Mouse (Mus musculus): ENCODE results near the gene D630003M21Rik. TPM values are rescaled to one million over a fixed set of nuclear protein-coding genes. Genes with fewer than 3 reads are reported as not detected.

Gene D630003M21Rik
- polyA plus RNA-seq, 1 experiment from 2014 or later: 1.00 TPM

DNA sequence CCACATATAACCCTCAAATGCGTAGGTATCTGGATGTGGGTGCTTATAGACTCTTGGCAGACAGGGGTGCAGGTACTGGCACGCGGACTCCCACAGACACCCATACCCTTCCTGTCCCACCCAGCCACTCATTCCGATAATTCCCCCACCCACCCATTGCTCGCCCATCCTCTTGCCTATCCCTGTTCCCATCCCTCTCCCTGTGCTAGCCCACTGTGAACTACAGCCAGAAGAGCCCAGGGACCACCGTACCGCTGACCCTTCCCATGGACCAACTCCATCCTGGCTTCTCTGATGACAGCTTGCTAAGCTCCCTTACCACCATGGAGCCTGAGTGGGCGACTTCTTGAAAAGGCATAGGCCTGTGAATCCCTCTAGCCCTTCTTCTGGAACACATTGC, 82.1 kb downstream of the D630003M21Rik start:
- no peak for ATAC-seq (replicated peaks; ENCODE audit: insufficient number of reproducible peaks, low FRiP score, low TSS enrichment, low read depth)
- H3K4me2 ChIP-seq (ENCODE audit: low read depth, low read length): no peak overlapping the region
- no peak overlapping the region for H3K9ac ChIP-seq (replicated peaks; ENCODE audit: low read length)
- no peak overlapping the region for H3K4me3 ChIP-seq (ENCODE audit: low read depth, low read length)
- no peaks in the 10 kb centered on the region for H3K36me3 ChIP-seq (replicated peaks; ENCODE audit: control insufficient read depth, insufficient read depth, low read depth, low read length)
- no peaks in the 10 kb centered on the region for H3K9me3 ChIP-seq (replicated peaks; ENCODE audit: control insufficient read depth, low read length)
- H3K27me3 ChIP-seq (ENCODE audit: control insufficient read depth, insufficient read depth, low read length): no peaks in the 10 kb centered on the region; the same call in none of the 2 replicates
- peaks cover 2% of the 10 kb centered on the region; the same call in 1 of the 2 replicates for H3K4me1 ChIP-seq (ENCODE audit: control insufficient read depth, insufficient read depth, low read length)
- WGBS: 91% methylated on average over 8 of the region's 8 CpGs
- no peak overlapping the region for H3K27ac ChIP-seq (replicated peaks; ENCODE audit: low read depth, low read length)
- DNase-seq (ENCODE audit: low spot score): no peak

DNA sequence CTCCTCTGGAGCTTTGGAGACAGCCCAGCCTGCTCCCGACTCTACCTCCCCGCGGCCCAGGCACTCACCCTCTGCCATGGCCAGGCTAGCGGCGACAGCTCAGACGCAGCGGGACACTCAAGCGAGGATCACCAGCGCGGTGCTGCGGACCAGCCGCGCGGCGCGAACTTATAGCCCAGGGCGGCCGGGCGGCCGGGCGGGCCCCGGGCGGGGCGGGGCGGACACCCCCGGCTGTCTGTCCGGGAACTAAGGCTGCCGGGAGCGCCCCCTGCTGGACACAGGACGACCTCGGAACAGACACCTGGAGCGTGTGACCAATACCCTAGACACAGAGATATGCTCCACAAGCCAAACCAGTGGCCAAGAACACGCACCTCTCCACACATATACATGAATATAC, 82.8 kb downstream of the D630003M21Rik start, which contains the start of gene Tgm2:
Tgm2 (minus strand) TSS at position 214 of the 400 bp plus-strand sequence.
- under 1% methylated on average over 33 of the region's 33 CpGs for WGBS
- Histone ChIP-seq H3K36me3 (replicated peaks; ENCODE audit: control insufficient read depth, insufficient read depth, low read depth, low read length) (no peaks in the 10 kb centered on the region), H3K9me3 (replicated peaks; ENCODE audit: control insufficient read depth, low read length) (no peaks in the 10 kb centered on the region), H3K27ac (replicated peaks; ENCODE audit: low read depth, low read length) (no peak within 1 kb of the TSS), H3K4me2 (ENCODE audit: low read depth, low read length) (peak within 1 kb of the TSS; percentile 68), H3K4me1 (ENCODE audit: control insufficient read depth, insufficient read depth, low read length) (peaks cover 2% of the 10 kb centered on the region; the same call in 1 of the 2 replicates), H3K4me3 (ENCODE audit: low read depth, low read length) (peak within 1 kb of the TSS; percentile 32), H3K9ac (replicated peaks; ENCODE audit: low read length) (peak within 1 kb of the TSS; percentile 50), H3K27me3 (ENCODE audit: control insufficient read depth, insufficient read depth, low read length) (no peaks in the 10 kb centered on the region; the same call in none of the 2 replicates)
- peak; percentile 82 for DNase-seq (ENCODE audit: low spot score)
- peak; percentile 41; the same call in 1 of the 2 replicates for ATAC-seq (replicated peaks; ENCODE audit: insufficient number of reproducible peaks, low FRiP score, low TSS enrichment, low read depth)

DNA sequence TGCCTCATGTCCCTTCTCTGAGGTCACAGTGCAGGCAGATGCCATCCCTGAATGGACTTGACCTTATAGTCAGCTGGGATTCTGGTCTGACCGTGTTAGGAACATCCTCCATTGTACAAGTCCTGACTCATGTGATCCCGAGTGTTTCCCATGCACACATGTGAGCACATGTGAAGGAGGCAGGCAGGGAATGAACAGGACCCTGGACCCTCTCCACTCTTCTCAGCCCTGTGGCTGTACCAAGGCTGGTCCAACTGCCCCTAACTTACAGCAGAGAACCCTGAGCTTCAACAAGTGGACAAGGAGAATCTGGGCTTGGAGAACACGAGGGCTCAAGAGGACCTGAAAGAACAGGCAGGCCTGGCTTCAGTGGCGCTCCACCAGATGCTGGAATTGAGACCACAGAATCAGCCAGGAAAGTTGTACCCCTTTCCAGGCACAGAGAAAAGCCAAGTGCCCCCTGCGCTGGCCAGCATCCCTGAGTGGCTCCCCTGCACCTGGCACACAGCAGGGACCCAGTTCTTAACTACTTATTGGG, 83.4 kb downstream of the D630003M21Rik start:
- ATAC-seq (replicated peaks; ENCODE audit: insufficient number of reproducible peaks, low FRiP score, low TSS enrichment, low read depth): no peak

DNA sequence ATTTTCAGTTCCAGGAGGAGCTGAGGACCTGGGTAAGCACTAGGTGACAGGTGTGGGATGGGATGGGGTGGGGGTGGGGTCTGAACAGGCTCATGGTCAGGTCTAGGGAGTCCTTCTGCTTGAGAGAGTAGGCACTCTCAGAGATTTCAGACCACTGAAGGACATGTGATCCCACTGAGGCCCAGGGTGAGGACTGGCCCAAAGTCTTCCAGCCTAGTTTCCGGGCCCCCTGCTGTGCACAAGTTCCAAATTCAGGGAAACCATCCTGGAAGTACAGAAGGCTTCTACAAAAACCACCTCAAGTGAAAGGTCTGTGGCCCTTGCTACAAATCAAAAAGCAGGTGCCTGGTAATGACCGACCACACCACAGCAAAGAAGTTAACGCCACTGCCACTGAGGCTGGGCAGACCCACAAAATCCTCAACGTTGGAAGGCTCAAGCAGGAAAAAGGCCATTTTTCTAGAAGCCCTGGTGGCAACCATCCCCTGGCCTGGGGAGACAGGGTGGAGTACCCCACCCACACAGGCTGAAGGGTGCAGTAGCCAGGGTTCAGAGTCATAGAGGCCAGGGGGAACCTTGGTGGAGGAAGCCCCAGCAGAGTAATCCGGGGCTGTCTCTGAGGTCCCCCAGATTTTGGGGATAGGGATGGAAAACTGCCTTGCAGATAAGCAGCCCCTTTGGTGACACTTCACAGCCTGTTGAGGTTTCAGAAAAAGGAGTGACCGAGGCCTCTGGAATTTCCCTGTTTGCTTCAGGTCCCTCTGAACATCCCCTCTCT, 84.1 kb downstream of the D630003M21Rik start:
- H3K4me3 ChIP-seq (ENCODE audit: low read depth, low read length): no peak overlapping the region
- no peak for ATAC-seq (replicated peaks; ENCODE audit: insufficient number of reproducible peaks, low FRiP score, low TSS enrichment, low read depth)
- H3K4me2 ChIP-seq (ENCODE audit: low read depth, low read length): no peak overlapping the region

More for the DNA sequence above, 83.4 kb downstream of the D630003M21Rik start:
- WGBS: 70% methylated on average over 5 of the region's 5 CpGs
- Histone ChIP-seq H3K4me1 (ENCODE audit: control insufficient read depth, insufficient read depth, low read length) (peaks cover 2% of the 10 kb centered on the region; the same call in 1 of the 2 replicates), H3K9ac (replicated peaks; ENCODE audit: low read length) (no peak overlapping the region), H3K4me3 (ENCODE audit: low read depth, low read length) (peak overlapping the region; percentile 32; the same call in 1 of the 2 replicates), H3K27ac (replicated peaks; ENCODE audit: low read depth, low read length) (no peak overlapping the region), H3K27me3 (ENCODE audit: control insufficient read depth, insufficient read depth, low read length) (no peaks in the 10 kb centered on the region; the same call in none of the 2 replicates), H3K9me3 (replicated peaks; ENCODE audit: control insufficient read depth, low read length) (no peaks in the 10 kb centered on the region), H3K36me3 (replicated peaks; ENCODE audit: control insufficient read depth, insufficient read depth, low read depth, low read length) (no peaks in the 10 kb centered on the region), H3K4me2 (ENCODE audit: low read depth, low read length) (no peak overlapping the region)
- no peak for DNase-seq (ENCODE audit: low spot score)

DNA sequence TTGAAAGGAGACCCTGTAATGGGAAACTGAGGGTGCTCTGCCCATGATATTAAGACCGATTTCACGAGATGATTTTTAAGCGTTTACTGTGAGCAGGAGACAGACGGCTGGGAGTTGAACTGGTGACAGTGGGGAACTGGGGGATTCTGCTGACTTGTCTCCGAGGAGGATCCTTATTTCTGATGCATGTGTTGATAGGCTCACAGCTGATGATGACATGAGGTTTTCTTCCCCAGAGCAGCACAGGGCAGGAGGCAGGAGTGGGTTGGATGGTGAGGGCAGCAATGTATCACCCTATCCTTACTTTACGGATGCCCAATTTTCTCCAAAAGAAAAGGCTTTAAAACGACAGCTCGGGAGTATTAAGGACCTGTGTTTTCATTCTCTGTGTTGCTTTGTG, 84.8 kb downstream of the D630003M21Rik start:
- Histone ChIP-seq H3K4me1 (ENCODE audit: control insufficient read depth, insufficient read depth, low read length) (peaks cover 2% of the 10 kb centered on the region; the same call in 1 of the 2 replicates), H3K36me3 (replicated peaks; ENCODE audit: control insufficient read depth, insufficient read depth, low read depth, low read length) (no peaks in the 10 kb centered on the region), H3K27me3 (ENCODE audit: control insufficient read depth, insufficient read depth, low read length) (no peaks in the 10 kb centered on the region; the same call in none of the 2 replicates), H3K4me2 (ENCODE audit: low read depth, low read length) (no peak overlapping the region), H3K9ac (replicated peaks; ENCODE audit: low read length) (no peak overlapping the region), H3K9me3 (replicated peaks; ENCODE audit: control insufficient read depth, low read length) (no peaks in the 10 kb centered on the region), H3K27ac (replicated peaks; ENCODE audit: low read depth, low read length) (no peak overlapping the region), H3K4me3 (ENCODE audit: low read depth, low read length) (no peak overlapping the region)
- DNase-seq (ENCODE audit: low spot score) (no peak), ATAC-seq (replicated peaks; ENCODE audit: insufficient number of reproducible peaks, low FRiP score, low TSS enrichment, low read depth) (no peak)
- WGBS: 68% methylated on average over 8 of the region's 8 CpGs

More for the DNA sequence above, 84.1 kb downstream of the D630003M21Rik start:
- 82% methylated on average over 6 of the region's 6 CpGs for WGBS
- Histone ChIP-seq H3K9me3 (replicated peaks; ENCODE audit: control insufficient read depth, low read length) (no peaks in the 10 kb centered on the region), H3K36me3 (replicated peaks; ENCODE audit: control insufficient read depth, insufficient read depth, low read depth, low read length) (no peaks in the 10 kb centered on the region), H3K4me1 (ENCODE audit: control insufficient read depth, insufficient read depth, low read length) (peaks cover 2% of the 10 kb centered on the region; the same call in 1 of the 2 replicates), H3K9ac (replicated peaks; ENCODE audit: low read length) (no peak overlapping the region), H3K27me3 (ENCODE audit: control insufficient read depth, insufficient read depth, low read length) (no peaks in the 10 kb centered on the region; the same call in none of the 2 replicates), H3K27ac (replicated peaks; ENCODE audit: low read depth, low read length) (no peak overlapping the region)
- DNase-seq (ENCODE audit: low spot score): no peak

DNA sequence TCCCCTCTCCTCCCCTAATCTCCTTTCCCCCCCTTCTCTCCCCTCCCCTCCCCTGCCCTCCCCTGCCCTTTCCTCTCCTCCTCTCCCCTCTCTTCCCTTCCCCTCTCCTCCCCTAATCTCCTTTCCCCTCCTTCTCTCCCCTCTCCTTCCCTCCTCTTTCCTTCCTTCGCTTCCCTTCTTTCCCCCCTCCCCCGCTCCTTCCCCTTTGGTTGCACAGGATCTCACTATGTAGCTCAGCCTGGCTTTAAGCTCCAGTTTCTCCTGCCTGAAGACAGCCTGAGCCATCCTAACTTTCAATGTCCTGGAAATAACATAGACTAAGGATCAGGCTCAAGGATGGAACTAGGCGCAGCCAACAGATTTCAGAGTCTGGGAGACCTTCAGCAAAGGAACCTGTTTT, 85.2 kb downstream of the D630003M21Rik start:
- Histone ChIP-seq H3K4me1 (ENCODE audit: control insufficient read depth, insufficient read depth, low read length) (peaks cover 2% of the 10 kb centered on the region; the same call in 1 of the 2 replicates), H3K4me3 (ENCODE audit: low read depth, low read length) (no peak overlapping the region), H3K9ac (replicated peaks; ENCODE audit: low read length) (no peak overlapping the region), H3K9me3 (replicated peaks; ENCODE audit: control insufficient read depth, low read length) (no peaks in the 10 kb centered on the region), H3K27ac (replicated peaks; ENCODE audit: low read depth, low read length) (no peak overlapping the region), H3K4me2 (ENCODE audit: low read depth, low read length) (no peak overlapping the region), H3K36me3 (replicated peaks; ENCODE audit: control insufficient read depth, insufficient read depth, low read depth, low read length) (no peaks in the 10 kb centered on the region), H3K27me3 (ENCODE audit: control insufficient read depth, insufficient read depth, low read length) (no peaks in the 10 kb centered on the region; the same call in none of the 2 replicates)
- ATAC-seq (replicated peaks; ENCODE audit: insufficient number of reproducible peaks, low FRiP score, low TSS enrichment, low read depth) (no peak), DNase-seq (ENCODE audit: low spot score) (no peak)
- WGBS: 64% methylated on average over 3 of the region's 3 CpGs

DNA sequence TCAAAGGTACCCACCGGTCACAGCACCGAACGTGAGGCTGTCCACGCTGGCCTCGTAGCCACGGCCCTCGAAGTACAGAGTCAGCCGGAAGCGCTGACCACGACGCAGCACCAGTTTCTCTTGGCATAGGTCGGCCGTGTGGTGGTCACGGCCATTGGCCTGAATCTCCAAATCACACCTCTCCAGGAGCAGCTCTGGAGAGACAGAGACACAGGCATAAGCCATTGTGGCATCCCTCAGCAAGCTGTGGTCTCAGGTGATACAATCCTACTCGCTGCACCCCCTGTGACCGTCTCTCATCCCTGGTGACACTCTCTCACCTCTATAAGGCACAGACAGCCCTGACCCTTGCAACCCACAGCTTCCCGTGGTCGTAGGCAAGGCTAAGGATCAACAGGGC, 86.0 kb downstream of the D630003M21Rik start:
- no peak for DNase-seq (ENCODE audit: low spot score)
- peaks cover 2% of the 10 kb centered on the region; the same call in 1 of the 2 replicates for H3K4me1 ChIP-seq (ENCODE audit: control insufficient read depth, insufficient read depth, low read length)
- no peak overlapping the region for H3K9ac ChIP-seq (replicated peaks; ENCODE audit: low read length)
- no peak for ATAC-seq (replicated peaks; ENCODE audit: insufficient number of reproducible peaks, low FRiP score, low TSS enrichment, low read depth)
- H3K27me3 ChIP-seq (ENCODE audit: control insufficient read depth, insufficient read depth, low read length): no peaks in the 10 kb centered on the region; the same call in none of the 2 replicates
- H3K27ac ChIP-seq (replicated peaks; ENCODE audit: low read depth, low read length): no peak overlapping the region
- H3K4me2 ChIP-seq (ENCODE audit: low read depth, low read length): no peak overlapping the region
- no peaks in the 10 kb centered on the region for H3K9me3 ChIP-seq (replicated peaks; ENCODE audit: control insufficient read depth, low read length)
- 79% methylated on average over 18 of the region's 18 CpGs for WGBS
- no peaks in the 10 kb centered on the region for H3K36me3 ChIP-seq (replicated peaks; ENCODE audit: control insufficient read depth, insufficient read depth, low read depth, low read length)
- H3K4me3 ChIP-seq (ENCODE audit: low read depth, low read length): no peak overlapping the region

Data from embryonic facial prominence, embryonic 11.5 days (tissue).